Mouse (Mus musculus) MEL (cell line): ENCODE measurements around the gene Arnt.

Source experiments
- CHD2 ChIP-seq: IDR thresholded peaks from 2 replicates; pipeline ENCODE4 v1.6.1; 2011; ENCODE audit warnings: low read length, improper control_type of control experiment
- CTCF ChIP-seq, 3 experiments: IDR thresholded peaks in 2 of 3; conservative IDR thresholded peaks in 1 of 3; 2 replicates each; pipeline ENCODE4 v1.5.1; 2011 to 2012; ENCODE audit warnings: low read length in 3 of 3, low read depth in 2 of 3, mild to moderate bottlenecking in 2 of 3, improper control_type of control experiment in 1 of 3, inconsistent platforms in 1 of 3, mixed read lengths in 1 of 3, moderate library complexity in 1 of 3; ENCODE audit not compliant: control insufficient read depth in 1 of 3, insufficient read depth in 1 of 3, poor library complexity in 1 of 3, severe bottlenecking in 1 of 3
- HCFC1 ChIP-seq: IDR thresholded peaks from 2 replicates; pipeline ENCODE4 v1.6.1; 2012; ENCODE audit warnings: low read depth, mild to moderate bottlenecking, inconsistent platforms, low read length, improper control_type of control experiment, moderate library complexity
- MAFK ChIP-seq: IDR thresholded peaks from 2 replicates; pipeline ENCODE4 v1.6.1; 2011; ENCODE audit warnings: low read depth, mild to moderate bottlenecking, low read length, improper control_type of control experiment, borderline replicate concordance
- MAX ChIP-seq: IDR thresholded peaks from 2 replicates; pipeline ENCODE4 v1.6.1; 2011; ENCODE audit warnings: low read length, improper control_type of control experiment
- POLR2A ChIP-seq, 2 experiments: IDR thresholded peaks; 2 replicates each; pipeline ENCODE4 v1.6.1; 2011 to 2012; ENCODE audit warnings: low read length in 2 of 2, mild to moderate bottlenecking in 2 of 2, control low read depth in 1 of 2, improper control_type of control experiment in 1 of 2, low read depth in 1 of 2, moderate library complexity in 1 of 2; ENCODE audit not compliant: control insufficient read depth in 1 of 2, insufficient read depth in 1 of 2, poor library complexity in 1 of 2
- ZKSCAN1 ChIP-seq: IDR thresholded peaks from 2 replicates; pipeline ENCODE4 v1.6.1; 2012; ENCODE audit warnings: low read depth, mild to moderate bottlenecking, inconsistent platforms, low read length, improper control_type of control experiment, moderate library complexity
- ZNF384 ChIP-seq: IDR thresholded peaks from 2 replicates; pipeline ENCODE4 v1.6.1; 2012; ENCODE audit warnings: low read depth, mild to moderate bottlenecking, inconsistent platforms, low read length, improper control_type of control experiment

DNA sequence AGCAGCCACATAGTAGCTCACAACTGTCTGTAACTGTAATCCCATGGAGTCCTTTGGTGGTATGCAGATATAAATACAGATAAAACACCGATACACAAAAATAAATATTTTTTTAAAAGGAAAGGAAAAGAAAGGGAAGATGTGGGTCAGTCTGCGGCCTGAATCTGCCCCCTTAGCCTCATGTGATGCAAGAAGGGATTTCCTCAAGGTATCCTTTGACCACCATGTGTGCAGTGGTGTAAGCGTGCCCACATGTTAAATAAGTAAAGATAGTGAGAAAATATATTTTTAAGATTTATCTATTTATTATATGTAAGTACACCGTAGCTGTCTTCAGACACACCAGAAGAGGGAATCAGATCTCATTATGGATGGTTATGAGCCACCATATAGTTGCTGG, 105.6 kb downstream of the Arnt start:
- TF ChIP-seq CTCF (IDR thresholded peaks at IDR 0.05 in 2 of 3, conservative IDR thresholded peaks at IDR 0.05 in 1 of 3; ENCODE audit: control insufficient read depth in 1 of 3, insufficient read depth in 1 of 3, low read depth in 2 of 3, low read length in 3 of 3, poor library complexity in 1 of 3, severe bottlenecking in 1 of 3) (no peak), POLR2A (IDR thresholded peaks at IDR 0.05; ENCODE audit: control insufficient read depth in 1 of 2, insufficient read depth in 1 of 2, low read depth in 1 of 2, low read length in 2 of 2, poor library complexity in 1 of 2) (no peak), HCFC1 (no peak), MAFK (no peak), CHD2 (no peak), ZKSCAN1 (no peak), ZNF384 (no peak), MAX (no peak)
